In genomic region chr1:91397927-91398259, GRCm38 (mm10) we compare ENCODE assay signal across 8 mouse cellular contexts. TPM values are rescaled to one million over a fixed set of nuclear protein-coding genes. Genes with fewer than 3 reads are reported as not detected.
DNase-seq lines count a peak whose midpoint lies in the region; ATAC-seq and TF ChIP-seq lines count a peak whose summit lies in the region.

No protein-coding gene starts in this region.

- peak overlapping the region; percentile 95 for H3K9ac ChIP-seq in kidney, embryonic 16.5 days (replicated peaks; ENCODE audit: low read length)
- H3K9ac ChIP-seq in midbrain, embryonic 14.5 days (replicated peaks; ENCODE audit: low read length) = peak overlapping the region; percentile 88

- WGBS in kidney, embryonic 16.5 days = under 1% methylated on average over 12 of the region's 12 CpGs
- under 1% methylated on average over 12 of the region's 12 CpGs for WGBS in midbrain, embryonic 14.5 days

- H3K79me3 ChIP-seq in C2C12 (ENCODE audit: low read depth) = peaks cover 54% of the 10 kb centered on the region

- peaks cover 56% of the 10 kb centered on the region for H3K79me2 ChIP-seq in C2C12 (ENCODE audit: control insufficient read depth, insufficient read depth)

- peaks cover 2% of the 10 kb centered on the region; the same call in 1 of the 2 replicates for H3K4me1 ChIP-seq in embryonic fibroblast, embryonic 13.5 days (ENCODE audit: control insufficient read depth, insufficient read depth, low read length)
- peaks cover 17% of the 10 kb centered on the region for H3K4me1 ChIP-seq in kidney, embryonic 16.5 days (ENCODE audit: insufficient read depth, low read length)
- H3K4me1 ChIP-seq in midbrain, embryonic 14.5 days (ENCODE audit: control insufficient read depth, insufficient read depth, low read length) = peaks cover 22% of the 10 kb centered on the region

- no peaks in the 10 kb centered on the region for H3K27me3 ChIP-seq in C2C12 (ENCODE audit: control insufficient read depth, insufficient read depth, insufficient read length)
- no peaks in the 10 kb centered on the region for H3K27me3 ChIP-seq in kidney, embryonic 16.5 days (ENCODE audit: insufficient read depth, low read length)
- no peaks in the 10 kb centered on the region for H3K27me3 ChIP-seq in midbrain, embryonic 14.5 days (ENCODE audit: control insufficient read depth, insufficient read depth, low read length)

- peak; percentile 52 for DNase-seq in cerebellum, adult 9-10 months
- no peak for DNase-seq in cerebellum, adult 8-10 months
- DNase-seq in midbrain, embryonic 14.5 days = no peak
- DNase-seq in layer of hippocampus, adult 18-20 months (ENCODE audit: low spot score in 2 of 2) = no peak
- no peak for DNase-seq in urinary bladder, postnatal 10 days (ENCODE audit: low spot score)

- no peak for TF ChIP-seq CTCF in C2C12 (IDR thresholded peaks at IDR 0.05; ENCODE audit: control insufficient read depth, insufficient read depth, insufficient read length)
- TF ChIP-seq CTCF in embryonic fibroblast, embryonic 13.5 days (IDR thresholded peaks at IDR 0.05; ENCODE audit: borderline replicate concordance, insufficient read depth, low read length) = no peak

- peak overlapping the region; percentile 66 for H3K4me3 ChIP-seq in C2C12 (ENCODE audit: insufficient read depth, poor library complexity, severe bottlenecking)
- H3K4me3 ChIP-seq in embryonic fibroblast, embryonic 13.5 days (ENCODE audit: insufficient read depth, low read length) = peak overlapping the region; percentile 91
- H3K4me3 ChIP-seq in kidney, embryonic 16.5 days (ENCODE audit: low read length) = peak overlapping the region; percentile 88
- peak overlapping the region; percentile 88 for H3K4me3 ChIP-seq in midbrain, embryonic 14.5 days (replicated peaks; ENCODE audit: low read depth, low read length)

- no peaks in the 10 kb centered on the region for H3K9me3 ChIP-seq in kidney, embryonic 16.5 days (ENCODE audit: low read length)
- no peaks in the 10 kb centered on the region for H3K9me3 ChIP-seq in midbrain, embryonic 14.5 days (ENCODE audit: control insufficient read depth, low read length)

- H3ac ChIP-seq in C2C12 (ENCODE audit: control insufficient read depth, insufficient read length, low read depth) = peak overlapping the region; percentile 73

- H3K4me2 ChIP-seq in kidney, embryonic 16.5 days (replicated peaks; ENCODE audit: low read depth, low read length) = peak overlapping the region; percentile 92
- peak overlapping the region; percentile 97 for H3K4me2 ChIP-seq in midbrain, embryonic 14.5 days (ENCODE audit: low read length)

- H3K36me3 ChIP-seq in C2C12 (ENCODE audit: control insufficient read depth, insufficient read depth) = peaks cover 32% of the 10 kb centered on the region
- H3K36me3 ChIP-seq in kidney, embryonic 16.5 days (ENCODE audit: insufficient read depth, low read length) = peaks cover 2% of the 10 kb centered on the region; the same call in 1 of the 2 replicates
- peaks cover 10% of the 10 kb centered on the region for H3K36me3 ChIP-seq in midbrain, embryonic 14.5 days (ENCODE audit: control insufficient read depth, insufficient read depth, low read length)

- H3K27ac ChIP-seq in embryonic fibroblast, embryonic 13.5 days (ENCODE audit: insufficient read depth, low read length) = 0 out of 2 replicates have a peak overlapping the region, but pooled peaks have one; percentile 10
- peak overlapping the region; percentile 83 for H3K27ac ChIP-seq in kidney, embryonic 16.5 days (ENCODE audit: low read length)
- H3K27ac ChIP-seq in midbrain, embryonic 14.5 days (replicated peaks; ENCODE audit: low read depth, low read length) = peak overlapping the region; percentile 90

- TF ChIP-seq POLR2A in embryonic fibroblast, embryonic 13.5 days (IDR thresholded peaks at IDR 0.05; ENCODE audit: low read depth, low read length) = no peak

- ATAC-seq in kidney, embryonic 16.5 days (ENCODE audit: low FRiP score, low TSS enrichment) = no peak; the same call in 1 of the 2 replicates
- no peak for ATAC-seq in midbrain, embryonic 14.5 days (ENCODE audit: low FRiP score, low TSS enrichment)

TF ChIP-seq in C2C12, 6 proteins besides CTCF, POLR2A, EP300 and RAD21:
- no peak for TF ChIP-seq USF1 (IDR thresholded peaks at IDR 0.05; ENCODE audit: low read depth)
- TF ChIP-seq MYOD1 (IDR thresholded peaks at IDR 0.05; ENCODE audit: control insufficient read depth, insufficient read length, low read depth) = no peak
- no peak for TF ChIP-seq MAX (IDR thresholded peaks at IDR 0.05)
- no peak for TF ChIP-seq FOSL1 (IDR thresholded peaks at IDR 0.05; ENCODE audit: insufficient read depth, low read length, poor library complexity, severe bottlenecking)
- TF ChIP-seq CEBPB (IDR thresholded peaks at IDR 0.05; ENCODE audit: low read depth) = no peak
- no peak for TF ChIP-seq MYOG (IDR thresholded peaks at IDR 0.05; ENCODE audit: control insufficient read depth, extremely low read depth, insufficient read length)
TF ChIP-seq in C2C12: peak in this region for 0.

RNA-seq across cellular contexts. Expression of gene Ilkap, which starts 0.7 kb away (rescaled TPM):
- 77.6 TPM for polyA plus RNA-seq in C2C12 (2012; fragmentation: generic; extraction: Trizol)
- polyA plus RNA-seq in embryonic fibroblast, embryonic 13.5 days (2011; ENCODE audit: insufficient read length, low read depth, missing spikeins) = 64.5 and 66.5 TPM in 2 replicates
- 140 and 143 TPM in 2 replicates for polyA plus RNA-seq in kidney, embryonic 16.5 days (2015; fragmentation: Nextera tagmentation; extraction: Ambion mirVana)
- polyA plus RNA-seq in midbrain, embryonic 14.5 days (2014; fragmentation: Nextera tagmentation; extraction: Ambion mirVana) = 132 and 141 TPM in 2 replicates
- total RNA-seq in layer of hippocampus, adult 18-20 months (2021) = 10 to 100 TPM; 62.3 to 63.0 TPM

RNA-seq across cellular contexts. Expression of gene Hes6, which starts 15.9 kb away (rescaled TPM):
- polyA plus RNA-seq in C2C12 (2012; fragmentation: generic; extraction: Trizol) = 87.2 TPM
- 9.2 and 9.9 TPM in 2 replicates for polyA plus RNA-seq in embryonic fibroblast, embryonic 13.5 days (2011; ENCODE audit: insufficient read length, low read depth, missing spikeins)
- polyA plus RNA-seq in kidney, embryonic 16.5 days (2015; fragmentation: Nextera tagmentation; extraction: Ambion mirVana) = 69.0 and 72.2 TPM in 2 replicates
- polyA plus RNA-seq in midbrain, embryonic 14.5 days (2014; fragmentation: Nextera tagmentation; extraction: Ambion mirVana) = 187 and 214 TPM in 2 replicates
- 10 to 100 TPM; 13.1 to 16.4 TPM for total RNA-seq in layer of hippocampus, adult 18-20 months (2021)

RNA-seq across cellular contexts. Expression of gene Erfe, which starts 31.7 kb away (rescaled TPM):
- 7.3 TPM for polyA plus RNA-seq in C2C12 (2012; fragmentation: generic; extraction: Trizol)
- 6.1 and 10.8 TPM in 2 replicates for polyA plus RNA-seq in embryonic fibroblast, embryonic 13.5 days (2011; ENCODE audit: insufficient read length, low read depth, missing spikeins)
- 2.0 and 2.2 TPM in 2 replicates for polyA plus RNA-seq in kidney, embryonic 16.5 days (2015; fragmentation: Nextera tagmentation; extraction: Ambion mirVana)
- 0.17 and 0.42 TPM in 2 replicates for polyA plus RNA-seq in midbrain, embryonic 14.5 days (2014; fragmentation: Nextera tagmentation; extraction: Ambion mirVana)
- not detected for total RNA-seq in layer of hippocampus, adult 18-20 months (2021)

RNA-seq across cellular contexts. Expression of gene Klhl30, which starts 47.1 kb away (rescaled TPM):
- polyA plus RNA-seq in C2C12 (2012; fragmentation: generic; extraction: Trizol) = 31.3 TPM
- polyA plus RNA-seq in embryonic fibroblast, embryonic 13.5 days (2011; ENCODE audit: insufficient read length, low read depth, missing spikeins) = 0.23 and 0.58 TPM in 2 replicates
- 0.29 and 0.39 TPM in 2 replicates for polyA plus RNA-seq in kidney, embryonic 16.5 days (2015; fragmentation: Nextera tagmentation; extraction: Ambion mirVana)
- polyA plus RNA-seq in midbrain, embryonic 14.5 days (2014; fragmentation: Nextera tagmentation; extraction: Ambion mirVana) = not detected in 2 replicates
- under 1 TPM in 1 of 2 experiments, not detected in 1; 0.10 TPM for total RNA-seq in layer of hippocampus, adult 18-20 months (2021)

Comparison
In these comparisons a context has a peak if more than half of its experiments do, and no peak if none do; other contexts are left out.
1. H3K27ac ChIP-seq: peak in every context shown above with its lines; median percentile 90 in midbrain, embryonic 14.5 days; 83 in kidney, embryonic 16.5 days; 10 in embryonic fibroblast, embryonic 13.5 days.